Mouse (Mus musculus) forebrain, postnatal 0 days (tissue): ENCODE measurements around the gene P3h2. TPM values are rescaled to one million over a fixed set of nuclear protein-coding genes. Genes with fewer than 3 reads are reported as not detected.

Experiments
- ATAC-seq: fragments of 200-750 bp; cut with Nextera tagmentation; 2 replicates; pipeline ENCODE4 v1.8.0; 2017; ENCODE audit warnings: mild to moderate bottlenecking, moderate library complexity
- DNase-seq: peaks from one replicate; pipeline ENCODE4 v3.0.0-alpha.2; 2015
- H3K27ac ChIP-seq: fragments of 300-500 bp; sonication (generic); 2 replicates; pipeline ENCODE4 v1.5.1; 2014; ENCODE audit warnings: low read depth, mild to moderate bottlenecking, antibody characterized with exemption, low read length, moderate library complexity, mixed read lengths
- H3K27me3 ChIP-seq: fragments of 300-500 bp; sonication (generic); 2 replicates; pipeline ENCODE4 v1.6.1; 2014; ENCODE audit warnings: mild to moderate bottlenecking, low read length, mixed read lengths; ENCODE audit not compliant: insufficient read depth
- H3K36me3 ChIP-seq: fragments of 300-500 bp; sonication (generic); 2 replicates; pipeline ENCODE4 v1.6.1; 2014; ENCODE audit warnings: mild to moderate bottlenecking, moderate library complexity; ENCODE audit not compliant: insufficient read depth
- H3K4me1 ChIP-seq: fragments of 300-500 bp; sonication (generic); 2 replicates; pipeline ENCODE4 v1.6.1; 2014; ENCODE audit warnings: antibody characterized with exemption; ENCODE audit not compliant: insufficient read depth
- H3K4me2 ChIP-seq: fragments of 300-500 bp; sonication (generic); 2 replicates; pipeline ENCODE4 v1.6.1; 2014; ENCODE audit warnings: low read depth, mild to moderate bottlenecking, moderate library complexity
- H3K4me3 ChIP-seq: fragments of 300-500 bp; sonication (generic); 2 replicates; pipeline ENCODE4 v1.5.1; 2014; ENCODE audit warnings: low read depth, low read length, mixed read lengths
- H3K9ac ChIP-seq: fragments of 300-500 bp; sonication (generic); 2 replicates; pipeline ENCODE4 v1.6.1; 2014; ENCODE audit warnings: mild to moderate bottlenecking
- H3K9me3 ChIP-seq: fragments of 300-500 bp; sonication (generic); 2 replicates; pipeline ENCODE4 v1.6.1; 2016; ENCODE audit warnings: low read length
- CTCF ChIP-seq: sonication (generic); IDR thresholded peaks from 2 replicates; pipeline ENCODE4 v1.5.1; 2016; ENCODE audit warnings: antibody characterized with exemption, control low read depth, low read depth
- WGBS: fragments of 180-500 bp; shearing (Covaris S2); extraction: QIAGEN DNeasy Blood & Tissue Kit; methylation state at CpG from one replicate; pipeline ENCODE4 v1.1.7; 2014; 5-methylcytosine and 5-hydroxymethylcytosine counted together
- polyA plus RNA-seq: library from polyadenylated mRNA; unstranded; fragments of >200 nt; fragmentation: Nextera tagmentation; extraction: Ambion mirVana; gene quantifications from 2 replicates; pipeline ENCODE4 v1.2.1, GENCODE M21; 2015
- total RNA-seq: library from RNA; depleted of rRNA; stranded (reverse); fragments of >200 nt; gene quantifications from 2 replicates; pipeline ENCODE4 v1.2.3, GENCODE M21; 2014

The P3h2 gene
- total and polyA plus RNA-seq, 2 experiments from 2014 or later, result 0.35 to 1.4 TPM

GRCm38 (mm10) chr16:26047396-26047795 is 58.2 kb downstream of the P3h2 start:
- no peaks in the 10 kb centered on the region for H3K36me3 ChIP-seq
- H3K4me1 ChIP-seq, result no peaks in the 10 kb centered on the region
- H3K4me3 ChIP-seq, result no peak overlapping the region
- 89% methylated on average over 1 of the region's 1 CpGs for WGBS
- no peaks in the 10 kb centered on the region for H3K27me3 ChIP-seq
- ATAC-seq (no peak), DNase-seq (no peak)
- no peak overlapping the region for H3K27ac ChIP-seq
- no peak overlapping the region for H3K4me2 ChIP-seq
- TF ChIP-seq CTCF, result no peak
- no peaks in the 10 kb centered on the region for H3K9me3 ChIP-seq
- no peak overlapping the region for H3K9ac ChIP-seq

GRCm38 (mm10) chr16:26041929-26042303 is 63.7 kb downstream of the P3h2 start:
- Histone ChIP-seq H3K4me2 (no peak overlapping the region), H3K4me1 (0 out of 2 replicates have a peak, but pooled peaks cover 4% of the 10 kb centered on the region), H3K27ac (no peak overlapping the region), H3K9me3 (no peaks in the 10 kb centered on the region), H3K4me3 (no peak overlapping the region), H3K27me3 (no peaks in the 10 kb centered on the region), H3K36me3 (no peaks in the 10 kb centered on the region), H3K9ac (no peak overlapping the region)
- no peak for TF ChIP-seq CTCF
- no peak for ATAC-seq
- WGBS, result 51% methylated on average over 2 of the region's 2 CpGs
- no peak for DNase-seq

DNA sequence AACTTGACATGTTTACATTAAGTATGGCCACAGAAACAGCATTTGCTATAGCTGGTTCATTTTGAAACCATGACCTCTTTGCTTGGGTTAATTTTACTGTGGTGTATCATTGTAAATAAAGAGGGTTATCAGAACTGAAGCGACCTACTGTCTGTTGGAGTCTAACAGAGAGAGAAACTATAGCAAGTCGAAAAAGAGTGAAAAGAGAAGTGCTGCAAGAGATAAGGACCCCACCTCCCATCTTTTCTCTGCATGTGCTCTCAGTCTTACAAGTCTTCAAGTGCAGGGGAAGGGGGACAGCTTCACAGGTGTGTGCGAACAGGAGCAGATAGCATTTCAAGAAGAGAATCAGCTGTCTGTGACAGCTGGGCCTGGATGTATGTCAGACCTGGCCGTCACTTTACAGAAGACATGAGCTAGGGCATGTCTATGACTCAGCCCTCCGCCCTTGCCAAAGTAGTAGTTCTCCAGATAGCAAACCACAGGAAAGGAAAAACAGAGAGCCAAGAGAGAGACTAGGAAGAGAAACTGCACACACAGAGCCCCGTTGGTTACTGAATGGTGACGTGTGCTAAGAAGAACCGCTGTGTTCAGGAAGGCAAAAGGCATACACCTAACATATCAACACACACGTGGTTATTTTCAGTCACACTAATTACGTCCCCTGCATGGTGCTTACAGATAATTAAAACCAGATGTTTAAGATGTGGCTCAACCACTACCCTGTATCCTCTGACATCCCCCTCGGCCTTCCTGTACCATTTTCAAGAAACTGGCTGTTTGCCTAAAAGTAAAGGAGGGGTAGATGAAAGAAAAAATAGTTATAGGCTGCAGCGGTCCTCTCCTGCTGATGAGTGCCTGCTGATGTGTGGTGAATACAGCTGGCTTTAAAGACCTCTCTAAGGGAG is 64.3 kb downstream of the P3h2 start:
- H3K4me3 ChIP-seq, result no peak overlapping the region
- H3K9me3 ChIP-seq, result no peaks in the 10 kb centered on the region
- 70% methylated on average over 12 of the region's 12 CpGs for WGBS
- DNase-seq (no peak), ATAC-seq (no peak)
- no peaks in the 10 kb centered on the region for H3K27me3 ChIP-seq
- no peak overlapping the region for H3K9ac ChIP-seq
- no peak overlapping the region for H3K27ac ChIP-seq
- 0 out of 2 replicates have a peak, but pooled peaks cover 4% of the 10 kb centered on the region for H3K4me1 ChIP-seq
- TF ChIP-seq CTCF, result no peak
- H3K4me2 ChIP-seq, result no peak overlapping the region
- no peaks in the 10 kb centered on the region for H3K36me3 ChIP-seq

DNA sequence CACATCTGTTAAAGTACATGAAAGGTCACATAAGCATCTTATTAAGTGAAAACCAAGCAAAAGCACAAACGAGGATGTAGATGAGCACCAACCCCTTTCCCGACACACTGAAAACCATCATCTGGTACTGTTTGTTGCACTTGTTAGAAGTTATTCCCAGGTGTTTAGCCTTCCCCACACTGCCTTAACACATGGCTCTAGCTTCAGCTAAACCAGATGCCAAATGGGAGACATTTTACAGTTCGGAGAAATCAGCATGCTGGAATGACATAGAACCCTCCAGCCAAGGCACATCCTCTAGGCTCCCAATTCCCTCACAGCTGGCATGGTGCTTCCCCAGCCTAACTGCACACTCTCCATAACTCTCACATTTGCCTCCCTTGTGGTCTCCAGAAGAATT is 66.3 kb downstream of the P3h2 start:
- 73% methylated on average over 3 of the region's 3 CpGs for WGBS
- no peak overlapping the region for H3K4me3 ChIP-seq
- no peak overlapping the region for H3K4me2 ChIP-seq
- ATAC-seq (no peak), DNase-seq (no peak)
- H3K27ac ChIP-seq, result no peak overlapping the region
- 0 out of 2 replicates have a peak, but pooled peaks cover 4% of the 10 kb centered on the region for H3K4me1 ChIP-seq
- H3K27me3 ChIP-seq, result no peaks in the 10 kb centered on the region
- H3K9me3 ChIP-seq, result no peaks in the 10 kb centered on the region
- no peaks in the 10 kb centered on the region for H3K36me3 ChIP-seq
- H3K9ac ChIP-seq, result no peak overlapping the region
- TF ChIP-seq CTCF, result no peak

DNA sequence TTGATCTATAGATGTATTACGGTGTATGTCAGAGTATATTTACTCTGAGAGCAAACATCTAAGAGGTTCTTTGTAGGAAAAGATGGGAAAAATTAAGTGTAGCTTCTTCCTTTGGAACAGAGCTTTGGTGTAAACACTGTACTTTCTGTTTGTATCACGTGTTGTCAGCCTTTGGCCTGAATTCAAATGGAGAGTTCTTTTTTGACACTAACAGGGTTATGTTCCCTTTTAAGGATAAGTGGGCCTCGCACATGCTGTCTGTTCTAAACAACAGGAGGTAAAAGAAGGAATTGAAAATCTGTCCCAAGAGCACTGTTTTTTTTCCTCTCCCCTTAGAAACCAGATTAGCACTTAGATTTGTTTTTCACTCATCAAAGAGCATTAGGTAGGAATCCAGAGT is 70.1 kb downstream of the P3h2 start:
- no peaks in the 10 kb centered on the region for H3K36me3 ChIP-seq
- no peaks in the 10 kb centered on the region for H3K9me3 ChIP-seq
- H3K27ac ChIP-seq, result no peak overlapping the region
- H3K4me3 ChIP-seq, result no peak overlapping the region
- no peaks in the 10 kb centered on the region for H3K4me1 ChIP-seq
- no peak overlapping the region for H3K9ac ChIP-seq
- WGBS, result 35% methylated on average over 3 of the region's 3 CpGs
- no peaks in the 10 kb centered on the region for H3K27me3 ChIP-seq
- ATAC-seq (0 out of 2 replicates have a peak, but pooled peaks have one; percentile 16), DNase-seq (no peak)
- TF ChIP-seq CTCF, result no peak
- no peak overlapping the region for H3K4me2 ChIP-seq

GRCm38 (mm10) chr16:26035079-26035478 is 70.5 kb downstream of the P3h2 start:
- H3K36me3 ChIP-seq, result no peaks in the 10 kb centered on the region
- no peaks in the 10 kb centered on the region for H3K4me1 ChIP-seq
- DNase-seq (no peak), ATAC-seq (no peak)
- H3K27ac ChIP-seq, result no peak overlapping the region
- H3K9ac ChIP-seq, result no peak overlapping the region
- TF ChIP-seq CTCF, result no peak
- H3K9me3 ChIP-seq, result no peaks in the 10 kb centered on the region
- no peak overlapping the region for H3K4me2 ChIP-seq
- H3K27me3 ChIP-seq, result no peaks in the 10 kb centered on the region
- no peak overlapping the region for H3K4me3 ChIP-seq
- 68% methylated on average over 5 of the region's 5 CpGs for WGBS

DNA sequence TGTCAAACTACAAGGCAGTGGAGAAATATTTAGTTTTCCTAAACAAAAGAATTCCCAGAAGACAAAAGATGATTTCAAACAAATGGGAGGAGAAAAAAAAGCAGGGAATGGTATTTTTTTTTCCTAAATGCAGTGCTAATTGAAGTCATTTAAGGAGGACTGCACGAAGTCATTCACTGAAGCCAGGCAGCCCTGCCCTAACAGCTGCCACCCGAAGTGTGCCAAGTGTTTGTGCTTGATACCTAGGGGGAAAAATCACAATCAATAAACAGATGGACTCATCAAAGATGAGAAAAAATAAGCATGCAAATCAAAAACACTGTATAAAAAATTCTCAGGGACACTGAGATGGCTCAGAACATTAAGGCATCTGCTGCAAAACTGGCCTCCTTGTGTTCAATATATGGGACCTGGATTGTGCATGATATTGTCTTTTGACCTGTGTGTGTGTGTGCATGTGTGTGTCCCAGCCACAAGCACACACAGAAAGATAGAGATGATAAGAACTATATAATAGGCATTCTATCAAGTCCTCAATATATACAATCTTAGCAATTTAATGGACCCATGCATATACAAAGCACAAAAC is 76.1 kb downstream of the P3h2 start:
- Histone ChIP-seq H3K36me3 (no peaks in the 10 kb centered on the region), H3K27ac (no peak overlapping the region), H3K4me1 (no peaks in the 10 kb centered on the region), H3K4me2 (no peak overlapping the region), H3K9me3 (no peaks in the 10 kb centered on the region), H3K9ac (no peak overlapping the region), H3K27me3 (no peaks in the 10 kb centered on the region), H3K4me3 (no peak overlapping the region)
- peak; percentile 58; the same call in 1 of the 2 replicates for ATAC-seq
- WGBS, result 26% methylated on average over 2 of the region's 2 CpGs
- peak; percentile 41 for DNase-seq
- TF ChIP-seq CTCF, result no peak
